Mouse (Mus musculus): ENCODE results near the gene Tubd1. TPM values are rescaled to one million over a fixed set of nuclear protein-coding genes. Genes with fewer than 3 reads are reported as not detected.

Gene Tubd1
- polyA plus RNA-seq, 1 experiment from 2014 or later: 11.9 TPM

- ATAC-seq (ENCODE audit: low FRiP score, low read depth): no peak
- no peak overlapping the region for H3K27ac ChIP-seq
- 87% methylated on average over 7 of the region's 7 CpGs for WGBS
- H3K9me3 ChIP-seq: no peaks in the 10 kb centered on the region
- peaks cover 7% of the 10 kb centered on the region; the same call in 1 of the 2 replicates for H3K36me3 ChIP-seq
- H3K4me2 ChIP-seq (replicated peaks): no peak overlapping the region
- H3K9ac ChIP-seq: no peak overlapping the region
- H3K4me1 ChIP-seq: no peaks in the 10 kb centered on the region
- no peak overlapping the region for H3K4me3 ChIP-seq
- no peaks in the 10 kb centered on the region for H3K27me3 ChIP-seq (replicated peaks)
Observed at GRCm38 (mm10) chr11:86596187-86596960, 51.6 kb downstream of the Tubd1 start.

- WGBS: 90% methylated on average over 3 of the region's 3 CpGs
- H3K9me3 ChIP-seq: no peaks in the 10 kb centered on the region
- no peaks in the 10 kb centered on the region for H3K4me1 ChIP-seq
- no peak overlapping the region for H3K27ac ChIP-seq
- no peaks in the 10 kb centered on the region for H3K27me3 ChIP-seq (replicated peaks)
- no peak overlapping the region for H3K9ac ChIP-seq
- no peak overlapping the region for H3K4me2 ChIP-seq (replicated peaks)
- H3K4me3 ChIP-seq: no peak overlapping the region
- ATAC-seq (ENCODE audit: low FRiP score, low read depth): no peak
- H3K36me3 ChIP-seq: peaks cover 7% of the 10 kb centered on the region; the same call in 1 of the 2 replicates
Observed at GRCm38 (mm10) chr11:86596976-86597375, 52.2 kb downstream of the Tubd1 start.

GRCm38 (mm10) chr11:86598154-86598553 lies 53.4 kb downstream of the Tubd1 start:
- H3K4me2 ChIP-seq (replicated peaks): no peak overlapping the region
- no peak for ATAC-seq (ENCODE audit: low FRiP score, low read depth)
- H3K27ac ChIP-seq: no peak overlapping the region
- no peaks in the 10 kb centered on the region for H3K4me1 ChIP-seq
- H3K36me3 ChIP-seq: peaks cover 7% of the 10 kb centered on the region; the same call in 1 of the 2 replicates
- no peak overlapping the region for H3K9ac ChIP-seq
- 89% methylated on average over 5 of the region's 5 CpGs for WGBS
- no peaks in the 10 kb centered on the region for H3K27me3 ChIP-seq (replicated peaks)
- H3K9me3 ChIP-seq: no peaks in the 10 kb centered on the region
- H3K4me3 ChIP-seq: no peak overlapping the region

DNA sequence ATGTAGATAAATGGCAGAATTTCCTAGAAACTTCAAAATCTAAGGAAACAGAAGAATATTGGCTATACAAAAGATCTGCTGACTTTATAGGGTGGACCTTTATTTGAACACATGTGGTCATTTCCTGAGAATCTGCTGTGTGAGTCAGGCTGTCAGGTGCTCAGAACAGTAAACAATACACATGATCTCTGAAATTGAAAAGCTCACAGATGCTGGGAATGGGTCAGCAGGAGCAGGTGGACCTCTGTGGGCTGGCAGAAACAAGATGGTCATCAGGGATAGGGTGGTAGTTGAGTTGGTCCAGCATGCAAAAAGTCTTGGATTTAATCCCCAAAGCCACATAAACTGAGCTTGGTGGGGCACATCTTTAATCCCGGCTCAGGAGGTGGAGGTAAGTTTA lies 53.8 kb downstream of the Tubd1 start:
- 96% methylated on average over 1 of the region's 1 CpGs for WGBS
- Histone ChIP-seq H3K9me3 (no peaks in the 10 kb centered on the region), H3K4me2 (replicated peaks) (no peak overlapping the region), H3K9ac (no peak overlapping the region), H3K4me1 (no peaks in the 10 kb centered on the region), H3K27me3 (replicated peaks) (no peaks in the 10 kb centered on the region), H3K27ac (no peak overlapping the region), H3K4me3 (no peak overlapping the region), H3K36me3 (peaks cover 7% of the 10 kb centered on the region; the same call in 1 of the 2 replicates)
- no peak for ATAC-seq (ENCODE audit: low FRiP score, low read depth)

DNA sequence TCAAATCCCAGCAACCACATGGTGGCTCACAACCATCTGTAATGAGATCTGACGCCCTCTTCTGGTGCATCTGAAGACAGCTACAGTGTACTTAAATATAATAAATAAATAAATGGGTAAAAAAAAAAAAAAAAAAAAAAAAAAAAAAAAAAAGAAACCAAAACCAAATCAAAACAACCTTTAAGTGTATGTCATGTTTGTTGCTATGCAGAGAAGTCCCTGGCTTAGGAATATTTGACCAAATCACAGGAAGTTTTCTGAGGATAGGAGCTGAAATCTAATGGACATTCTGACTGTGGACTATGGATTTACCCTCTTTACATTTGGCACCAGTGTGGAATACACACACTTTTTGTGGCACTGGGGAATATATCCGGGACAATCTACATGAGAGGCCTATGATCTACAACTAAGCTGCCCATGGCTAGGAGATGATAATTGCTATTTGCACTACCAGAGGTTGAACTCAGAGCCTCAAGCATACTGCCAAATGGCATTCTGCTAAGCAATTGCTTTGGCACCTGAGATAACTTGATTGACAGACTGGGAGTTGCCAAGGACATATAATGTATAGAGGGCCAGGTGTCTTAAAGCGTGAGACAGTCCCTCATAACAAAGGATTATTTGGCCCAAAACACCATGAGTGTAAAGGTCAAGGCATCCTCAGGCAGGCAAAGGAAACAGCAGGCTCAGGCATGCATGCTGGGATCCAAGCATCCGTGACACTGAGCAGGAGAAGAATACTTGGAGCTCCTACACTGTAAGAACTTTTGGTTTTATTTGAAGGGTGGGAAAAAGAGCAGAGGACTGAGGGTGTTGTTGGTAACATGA lies 54.8 kb downstream of the Tubd1 start:
- Histone ChIP-seq H3K36me3 (peaks cover 7% of the 10 kb centered on the region; the same call in 1 of the 2 replicates), H3K4me1 (no peaks in the 10 kb centered on the region), H3K4me3 (no peak overlapping the region), H3K27ac (no peak overlapping the region), H3K4me2 (replicated peaks) (no peak overlapping the region), H3K9me3 (no peaks in the 10 kb centered on the region), H3K27me3 (replicated peaks) (no peaks in the 10 kb centered on the region), H3K9ac (no peak overlapping the region)
- no peak for ATAC-seq (ENCODE audit: low FRiP score, low read depth)
- WGBS: 77% methylated on average over 4 of the region's 4 CpGs

GRCm38 (mm10) chr11:86600209-86600557 lies 55.4 kb downstream of the Tubd1 start:
- ATAC-seq (ENCODE audit: low FRiP score, low read depth): no peak
- 91% methylated on average over 7 of the region's 7 CpGs for WGBS

DNA sequence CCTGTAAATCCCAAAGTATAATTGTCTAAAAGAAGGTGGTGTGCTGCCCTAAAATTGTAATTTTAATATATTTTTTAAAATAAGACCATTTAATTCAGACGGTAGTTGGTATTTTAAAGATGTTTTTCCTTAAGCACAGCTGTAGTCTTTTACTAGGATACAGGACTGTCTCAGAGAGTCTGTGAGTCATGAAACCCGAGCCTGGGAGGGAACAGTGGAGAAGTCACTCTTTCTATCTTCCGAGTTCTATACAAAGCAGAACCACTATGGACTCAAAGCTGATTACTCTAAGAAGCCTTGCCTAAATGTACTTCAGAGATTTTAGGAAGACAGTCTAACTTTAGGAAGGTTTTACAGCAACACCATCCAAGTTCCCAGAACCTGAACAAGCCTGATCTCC lies 57.3 kb downstream of the Tubd1 start:
- 71% methylated on average over 3 of the region's 3 CpGs for WGBS
- Histone ChIP-seq H3K9me3 (no peaks in the 10 kb centered on the region), H3K9ac (no peak overlapping the region), H3K4me2 (replicated peaks) (no peak overlapping the region), H3K27ac (no peak overlapping the region), H3K4me3 (no peak overlapping the region), H3K36me3 (peaks cover 19% of the 10 kb centered on the region), H3K4me1 (no peaks in the 10 kb centered on the region), H3K27me3 (replicated peaks) (no peaks in the 10 kb centered on the region)
- no peak for ATAC-seq (ENCODE audit: low FRiP score, low read depth)

More at GRCm38 (mm10) chr11:86600209-86600557, 55.4 kb downstream of the Tubd1 start:
- Histone ChIP-seq H3K27me3 (replicated peaks) (no peaks in the 10 kb centered on the region), H3K4me3 (no peak overlapping the region), H3K36me3 (peaks cover 7% of the 10 kb centered on the region; the same call in 1 of the 2 replicates), H3K9me3 (no peaks in the 10 kb centered on the region), H3K4me2 (replicated peaks) (no peak overlapping the region), H3K4me1 (no peaks in the 10 kb centered on the region), H3K9ac (no peak overlapping the region), H3K27ac (no peak overlapping the region)

DNA sequence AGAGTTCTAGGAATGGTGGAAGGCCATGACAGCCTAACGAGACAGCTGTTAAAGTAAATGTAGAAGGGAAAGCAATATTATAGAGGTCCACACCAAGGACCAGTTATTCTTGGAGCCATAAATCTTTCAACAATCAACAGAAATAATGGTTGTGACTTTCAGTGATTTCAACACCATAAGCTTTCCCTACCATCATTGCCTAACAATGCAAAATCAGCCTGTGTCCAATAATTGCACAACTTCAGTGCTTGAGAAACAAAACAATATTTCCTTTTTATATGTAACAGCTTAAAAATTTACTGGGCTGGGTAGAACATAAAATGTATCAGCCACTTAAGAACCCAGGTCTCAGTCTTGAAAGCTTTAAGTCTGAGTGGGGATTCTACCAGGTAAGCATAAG lies 58.9 kb downstream of the Tubd1 start:
- no peak overlapping the region for H3K27ac ChIP-seq
- 89% methylated on average over 1 of the region's 1 CpGs for WGBS
- H3K4me2 ChIP-seq (replicated peaks): no peak overlapping the region
- no peaks in the 10 kb centered on the region for H3K4me1 ChIP-seq
- H3K4me3 ChIP-seq: no peak overlapping the region
- H3K9me3 ChIP-seq: no peaks in the 10 kb centered on the region
- peaks cover 19% of the 10 kb centered on the region for H3K36me3 ChIP-seq
- no peaks in the 10 kb centered on the region for H3K27me3 ChIP-seq (replicated peaks)
- H3K9ac ChIP-seq: no peak overlapping the region
- ATAC-seq (ENCODE audit: low FRiP score, low read depth): no peak

GRCm38 (mm10) chr11:86604289-86604688 lies 59.5 kb downstream of the Tubd1 start:
- 95% methylated on average over 3 of the region's 3 CpGs for whole genome bisulfite sequencing
- Histone ChIP-seq H3K27me3 (replicated peaks) (no peaks in the 10 kb centered on the region), H3K27ac (no peak overlapping the region), H3K4me2 (replicated peaks) (no peak overlapping the region), H3K9ac (no peak overlapping the region), H3K36me3 (peaks cover 19% of the 10 kb centered on the region), H3K4me1 (no peaks in the 10 kb centered on the region), H3K9me3 (no peaks in the 10 kb centered on the region), H3K4me3 (no peak overlapping the region)
- no peak for ATAC-seq (ENCODE audit: low FRiP score, low read depth)

- H3K9me3 ChIP-seq: no peaks in the 10 kb centered on the region
- no peak for ATAC-seq (ENCODE audit: low FRiP score, low read depth)
- peaks cover 17% of the 10 kb centered on the region for H3K36me3 ChIP-seq
- no peak overlapping the region for H3K4me3 ChIP-seq
- H3K9ac ChIP-seq: no peak overlapping the region
- H3K27ac ChIP-seq: no peak overlapping the region
- H3K4me1 ChIP-seq: no peaks in the 10 kb centered on the region
- H3K27me3 ChIP-seq (replicated peaks): no peaks in the 10 kb centered on the region
- WGBS: 93% methylated on average over 5 of the region's 5 CpGs
- H3K4me2 ChIP-seq (replicated peaks): no peak overlapping the region
Observed at GRCm38 (mm10) chr11:86604732-86605520, 60.1 kb downstream of the Tubd1 start.

DNA sequence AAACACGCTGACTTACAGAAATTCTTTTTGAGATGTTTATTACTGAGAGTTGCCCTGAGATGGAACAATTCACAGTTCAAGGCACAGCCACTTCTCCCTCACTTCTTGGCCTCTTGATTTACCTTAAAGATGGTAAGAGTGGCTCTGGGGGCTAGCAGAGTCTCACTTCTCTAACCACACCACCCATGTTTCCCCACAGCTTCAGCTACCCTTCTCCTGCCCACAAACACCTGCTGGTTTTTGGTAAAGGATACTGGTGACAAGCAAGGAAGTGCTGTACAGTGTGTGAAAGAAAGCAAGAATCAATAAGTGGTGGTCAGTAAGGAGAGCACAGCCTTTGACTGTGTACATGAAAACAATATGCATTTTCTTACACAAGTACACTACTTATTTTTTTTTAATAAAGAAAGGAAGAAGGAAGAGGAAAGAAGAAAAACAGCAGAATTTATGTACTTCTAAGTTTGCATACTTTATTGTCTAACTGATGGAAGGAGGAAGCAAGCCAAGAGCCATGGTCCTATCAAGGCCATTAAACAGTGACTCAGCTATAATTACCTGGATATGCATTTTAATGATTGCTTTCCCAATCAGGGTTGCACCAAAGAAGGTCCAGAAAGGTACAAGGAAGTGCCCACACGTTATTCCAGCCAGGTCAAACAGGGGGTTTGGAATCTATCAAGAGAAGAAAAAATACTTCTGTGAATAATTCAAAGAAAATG lies 62.0 kb downstream of the Tubd1 start:
- Histone ChIP-seq H3K4me1 (no peaks in the 10 kb centered on the region), H3K27me3 (replicated peaks) (no peaks in the 10 kb centered on the region), H3K4me2 (replicated peaks) (no peak overlapping the region), H3K27ac (no peak overlapping the region), H3K36me3 (peaks cover 12% of the 10 kb centered on the region), H3K9ac (no peak overlapping the region), H3K4me3 (no peak overlapping the region), H3K9me3 (no peaks in the 10 kb centered on the region)
- no peak for ATAC-seq (ENCODE audit: low FRiP score, low read depth)
- WGBS: 93% methylated on average over 2 of the region's 2 CpGs

Measured in neural tube, embryonic 12.5 days (tissue).